Mouse (Mus musculus) midbrain, embryonic 15.5 days (tissue): ENCODE data around the gene Polr2a. TPM values are rescaled to one million over a fixed set of nuclear protein-coding genes. Genes with fewer than 3 reads are reported as not detected.

Source experiments
- ATAC-seq: fragments of 200-750 bp; cut with Nextera tagmentation; replicated peaks from 2 replicates; pipeline ENCODE4 v1.8.0; 2017; ENCODE audit warnings: moderate TSS enrichment
- H3K27ac ChIP-seq: fragments of 300-500 bp; sonication (generic); 2 replicates; pipeline ENCODE4 v1.5.1; 2015; ENCODE audit warnings: mild to moderate bottlenecking, inconsistent platforms
- H3K27me3 ChIP-seq: fragments of 300-500 bp; sonication (generic); replicated peaks from 2 replicates; pipeline ENCODE4 v1.6.1; 2015; ENCODE audit warnings: inconsistent platforms
- H3K36me3 ChIP-seq: fragments of 300-500 bp; sonication (generic); replicated peaks from 2 replicates; pipeline ENCODE4 v1.6.1; 2015; ENCODE audit warnings: inconsistent platforms
- H3K4me1 ChIP-seq: fragments of 300-500 bp; sonication (generic); 2 replicates; pipeline ENCODE4 v1.6.1; 2015; ENCODE audit warnings: inconsistent platforms
- H3K4me2 ChIP-seq: fragments of 300-500 bp; sonication (generic); 2 replicates; pipeline ENCODE4 v1.6.1; 2015; ENCODE audit warnings: inconsistent platforms, mild to moderate bottlenecking, moderate library complexity
- H3K4me3 ChIP-seq: fragments of 300-500 bp; sonication (generic); 2 replicates; pipeline ENCODE4 v1.5.1; 2015; ENCODE audit warnings: mild to moderate bottlenecking, inconsistent platforms
- H3K9ac ChIP-seq: fragments of 300-500 bp; sonication (generic); 2 replicates; pipeline ENCODE4 v1.6.1; 2015; ENCODE audit warnings: mild to moderate bottlenecking, inconsistent platforms
- H3K9me3 ChIP-seq: fragments of 300-500 bp; sonication (generic); 2 replicates; pipeline ENCODE4 v1.6.1; 2016; ENCODE audit warnings: inconsistent platforms
- WGBS: fragments of 180-500 bp; shearing (Covaris S2); methylation state at CpG from one replicate; pipeline ENCODE4 v1.1.7; 2015; ENCODE audit warnings: mixed read lengths; 5-methylcytosine and 5-hydroxymethylcytosine counted together
- polyA plus RNA-seq: library from polyadenylated mRNA; unstranded; fragments of >200 nt; fragmentation: Nextera tagmentation; extraction: Ambion mirVana; gene quantifications from 2 replicates; pipeline ENCODE4 v1.2.1, GENCODE M21; 2015

Polr2a gene
- polyA plus RNA-seq, 1 experiment from 2014 or later = 17.4 TPM

GRCm38 (mm10) chr11:69693421-69693965, 64.9 kb downstream of the Polr2a start:
- Histone ChIP-seq H3K9ac (no peak overlapping the region), H3K9me3 (no peaks in the 10 kb centered on the region), H3K4me1 (peaks cover 11% of the 10 kb centered on the region), H3K36me3 (no peaks in the 10 kb centered on the region), H3K4me3 (no peak overlapping the region), H3K27ac (no peak overlapping the region), H3K4me2 (no peak overlapping the region), H3K27me3 (no peaks in the 10 kb centered on the region)
- 46% methylated on average over 11 of the region's 11 CpGs for WGBS
- ATAC-seq = no peak

- ATAC-seq = no peak
- H3K4me2 ChIP-seq = no peak overlapping the region
- peaks cover 11% of the 10 kb centered on the region for H3K4me1 ChIP-seq
- no peaks in the 10 kb centered on the region for H3K27me3 ChIP-seq
- no peaks in the 10 kb centered on the region for H3K9me3 ChIP-seq
- WGBS = 79% methylated on average over 6 of the region's 6 CpGs
- H3K36me3 ChIP-seq = no peaks in the 10 kb centered on the region
- H3K4me3 ChIP-seq = no peak overlapping the region
- H3K27ac ChIP-seq = no peak overlapping the region
- no peak overlapping the region for H3K9ac ChIP-seq
These were observed 65.6 kb downstream of the Polr2a start for GRCm38 (mm10) chr11:69692863-69693262.

- H3K9ac ChIP-seq = no peak overlapping the region
- H3K4me2 ChIP-seq = no peak overlapping the region
- H3K27ac ChIP-seq = no peak overlapping the region
- WGBS = 82% methylated on average over 9 of the region's 9 CpGs
- H3K9me3 ChIP-seq = no peaks in the 10 kb centered on the region
- peaks cover 11% of the 10 kb centered on the region for H3K4me1 ChIP-seq
- no peaks in the 10 kb centered on the region for H3K36me3 ChIP-seq
- no peak for ATAC-seq
- no peaks in the 10 kb centered on the region for H3K27me3 ChIP-seq
- H3K4me3 ChIP-seq = no peak overlapping the region
These were observed 66.1 kb downstream of the Polr2a start for GRCm38 (mm10) chr11:69692196-69692811.

- no peaks in the 10 kb centered on the region for H3K9me3 ChIP-seq
- no peaks in the 10 kb centered on the region for H3K36me3 ChIP-seq
- no peak overlapping the region for H3K4me2 ChIP-seq
- WGBS = 96% methylated on average over 1 of the region's 1 CpGs
- no peak for ATAC-seq
- 0 out of 2 replicates have a peak, but pooled peaks cover 3% of the 10 kb centered on the region for H3K27me3 ChIP-seq
- H3K4me1 ChIP-seq = peaks cover 7% of the 10 kb centered on the region; the same call in 1 of the 2 replicates
- no peak overlapping the region for H3K27ac ChIP-seq
- no peak overlapping the region for H3K9ac ChIP-seq
- H3K4me3 ChIP-seq = no peak overlapping the region
These were observed 68.5 kb downstream of the Polr2a start for GRCm38 (mm10) chr11:69689891-69690290.

- 58% methylated on average over 5 of the region's 5 CpGs for WGBS
- no peak overlapping the region for H3K9ac ChIP-seq
- H3K27me3 ChIP-seq = 0 out of 2 replicates have a peak, but pooled peaks cover 3% of the 10 kb centered on the region
- no peak for ATAC-seq
- H3K9me3 ChIP-seq = no peaks in the 10 kb centered on the region
- no peak overlapping the region for H3K27ac ChIP-seq
- H3K36me3 ChIP-seq = no peaks in the 10 kb centered on the region
- H3K4me3 ChIP-seq = no peak overlapping the region
- no peak overlapping the region for H3K4me2 ChIP-seq
- peaks cover 21% of the 10 kb centered on the region for H3K4me1 ChIP-seq
These were observed 71.4 kb downstream of the Polr2a start for GRCm38 (mm10) chr11:69687061-69687460.

- no peak overlapping the region for H3K4me2 ChIP-seq
- WGBS = 12% methylated on average over 4 of the region's 4 CpGs
- H3K9ac ChIP-seq = no peak overlapping the region
- peaks cover 21% of the 10 kb centered on the region for H3K4me1 ChIP-seq
- H3K36me3 ChIP-seq = no peaks in the 10 kb centered on the region
- 0 out of 2 replicates have a peak, but pooled peaks cover 3% of the 10 kb centered on the region for H3K27me3 ChIP-seq
- no peak for ATAC-seq
- H3K9me3 ChIP-seq = no peaks in the 10 kb centered on the region
- H3K4me3 ChIP-seq = no peak overlapping the region
- no peak overlapping the region for H3K27ac ChIP-seq
These were observed 72.1 kb downstream of the Polr2a start for GRCm38 (mm10) chr11:69686377-69686776.

GRCm38 (mm10) chr11:69685526-69686148, 72.8 kb downstream of the Polr2a start, which contains the start of gene Tnfsf13:
TSS of gene Tnfsf13 (minus strand) at chr11:69685784.
- Histone ChIP-seq H3K4me3 (no peak within 1 kb of the TSS), H3K4me2 (no peak within 1 kb of the TSS), H3K9me3 (no peaks in the 10 kb centered on the region), H3K4me1 (peaks cover 28% of the 10 kb centered on the region), H3K9ac (peak within 1 kb of the TSS; percentile 17; the same call in 1 of the 2 replicates), H3K27ac (peak within 1 kb of the TSS; percentile 75), H3K27me3 (0 out of 2 replicates have a peak, but pooled peaks cover 3% of the 10 kb centered on the region), H3K36me3 (no peaks in the 10 kb centered on the region)
- WGBS = 43% methylated on average over 10 of the region's 10 CpGs
- no peak for ATAC-seq

GRCm38 (mm10) chr11:69684936-69685335, 73.5 kb downstream of the Polr2a start:
- H3K4me3 ChIP-seq = no peak overlapping the region
- H3K27ac ChIP-seq = no peak overlapping the region; the same call in 1 of the 2 replicates

GRCm38 (mm10) chr11:69684128-69684745, 74.2 kb downstream of the Polr2a start:
- no peak overlapping the region for H3K4me2 ChIP-seq
- no peaks in the 10 kb centered on the region for H3K9me3 ChIP-seq
- no peak for ATAC-seq
- H3K27ac ChIP-seq = no peak overlapping the region
- H3K9ac ChIP-seq = no peak overlapping the region
- H3K4me1 ChIP-seq = peaks cover 42% of the 10 kb centered on the region
- H3K36me3 ChIP-seq = no peaks in the 10 kb centered on the region
- WGBS = 73% methylated on average over 12 of the region's 12 CpGs
- H3K4me3 ChIP-seq = no peak overlapping the region
- 0 out of 2 replicates have a peak, but pooled peaks cover 3% of the 10 kb centered on the region for H3K27me3 ChIP-seq

More at GRCm38 (mm10) chr11:69684936-69685335, 73.5 kb downstream of the Polr2a start:
- Histone ChIP-seq H3K4me1 (peaks cover 35% of the 10 kb centered on the region), H3K27me3 (0 out of 2 replicates have a peak, but pooled peaks cover 3% of the 10 kb centered on the region), H3K9ac (no peak overlapping the region), H3K36me3 (no peaks in the 10 kb centered on the region), H3K9me3 (no peaks in the 10 kb centered on the region), H3K4me2 (no peak overlapping the region)
- 83% methylated on average over 6 of the region's 6 CpGs for WGBS
- ATAC-seq = no peak

Other genes with a start within 250 kb of the Polr2a start
- 4.5 and 5.7 TPM in 2 replicates for gene Dnah2, start 209.5 kb downstream of the Polr2a start, polyA plus RNA-seq
- gene Efnb3, start 198.4 kb downstream of the Polr2a start, polyA plus RNA-seq = 178 and 188 TPM in 2 replicates
- 21.4 and 23.2 TPM in 2 replicates for gene Wrap53, start 178.4 kb downstream of the Polr2a start, polyA plus RNA-seq
- 60.4 and 70.1 TPM in 2 replicates for gene Trp53, start 178.3 kb downstream of the Polr2a start, polyA plus RNA-seq
- 60.0 and 60.9 TPM in 2 replicates for gene Atp1b2, start 152.7 kb downstream of the Polr2a start, polyA plus RNA-seq
- not detected in 2 replicates for gene Shbg, start 140.7 kb downstream of the Polr2a start, polyA plus RNA-seq
- 23.5 and 24.9 TPM in 2 replicates for gene Sat2, start 136.6 kb downstream of the Polr2a start, polyA plus RNA-seq
- 40.6 and 47.0 TPM in 2 replicates for gene Fxr2, start 125.6 kb downstream of the Polr2a start, polyA plus RNA-seq
- gene Sox15, start 103.3 kb downstream of the Polr2a start, polyA plus RNA-seq = 0.20 TPM in 1 of 2 replicates, not detected in the other
- 99.9 and 108 TPM in 2 replicates for gene Mpdu1, start 96.0 kb downstream of the Polr2a start, polyA plus RNA-seq
- 9.4 and 10.4 TPM in 2 replicates for gene Cd68, start 92.5 kb downstream of the Polr2a start, polyA plus RNA-seq
- 460 and 473 TPM in 2 replicates for gene Eif4a1, start 86.2 kb downstream of the Polr2a start, polyA plus RNA-seq
- 116 and 122 TPM in 2 replicates for gene Senp3, start 76.6 kb downstream of the Polr2a start, polyA plus RNA-seq
- 0.37 and 0.68 TPM in 2 replicates for gene Tnfsf13, start 72.9 kb downstream of the Polr2a start, polyA plus RNA-seq
- gene Tnfsf12, start 62.8 kb downstream of the Polr2a start, polyA plus RNA-seq = 2.0 and 2.4 TPM in 2 replicates
- 1.2 and 1.8 TPM in 2 replicates for gene Tnfsfm13, start 62.5 kb downstream of the Polr2a start, polyA plus RNA-seq
- 0.17 and 0.26 TPM in 2 replicates for gene Slc35g3, start 3.3 kb upstream of the Polr2a start, polyA plus RNA-seq
- 4.1 and 4.3 TPM in 2 replicates for gene Zbtb4, start 7.3 kb upstream of the Polr2a start, polyA plus RNA-seq
- gene Chrnb1, start 37.3 kb upstream of the Polr2a start, polyA plus RNA-seq = 0.98 and 1.2 TPM in 2 replicates
- gene Fgf11, start 43.2 kb upstream of the Polr2a start, polyA plus RNA-seq = 3.7 and 4.5 TPM in 2 replicates
- gene Tmem102, start 47.0 kb upstream of the Polr2a start, polyA plus RNA-seq = 0.74 and 0.86 TPM in 2 replicates
- gene Gm39566, start 56.7 kb upstream of the Polr2a start, polyA plus RNA-seq = not detected in 2 replicates
- not detected in 2 replicates for gene Spem2, start 59.8 kb upstream of the Polr2a start, polyA plus RNA-seq
- 0.55 and 0.65 TPM in 2 replicates for gene Spem1, start 63.5 kb upstream of the Polr2a start, polyA plus RNA-seq
- 24.0 and 24.2 TPM in 2 replicates for gene Nlgn2, start 79.1 kb upstream of the Polr2a start, polyA plus RNA-seq
- 318 and 320 TPM in 2 replicates for gene Tmem256, start 79.9 kb upstream of the Polr2a start, polyA plus RNA-seq
- gene Plscr3, start 87.7 kb upstream of the Polr2a start, polyA plus RNA-seq = 52.3 and 53.5 TPM in 2 replicates
- gene Tnk1, start 100.1 kb upstream of the Polr2a start, polyA plus RNA-seq = 0.10 and 0.28 TPM in 2 replicates
- gene Tmem95, start 119.4 kb upstream of the Polr2a start, polyA plus RNA-seq = not detected in 2 replicates
- 1.7 and 1.9 TPM in 2 replicates for gene Kctd11, start 122.8 kb upstream of the Polr2a start, polyA plus RNA-seq
- gene Acap1, start 136.9 kb upstream of the Polr2a start, polyA plus RNA-seq = 0.46 and 0.52 TPM in 2 replicates
- 11.1 and 11.8 TPM in 2 replicates for gene 2810408A11Rik, start 142.3 kb upstream of the Polr2a start, polyA plus RNA-seq
- 23.2 and 24.2 TPM in 2 replicates for gene Neurl4, start 142.4 kb upstream of the Polr2a start, polyA plus RNA-seq
- 77.6 and 86.6 TPM in 2 replicates for gene Gps2, start 155.3 kb upstream of the Polr2a start, polyA plus RNA-seq
- gene Eif5a, start 163.3 kb upstream of the Polr2a start, polyA plus RNA-seq = 1,022 and 1,040 TPM in 2 replicates
- gene Ybx2, start 177.2 kb upstream of the Polr2a start, polyA plus RNA-seq = 5.6 and 6.4 TPM in 2 replicates
- 3.3 TPM in 2 replicates for gene Slc2a4, start 189.6 kb upstream of the Polr2a start, polyA plus RNA-seq
- 0.58 and 0.59 TPM in 2 replicates for gene Cldn7, start 206.1 kb upstream of the Polr2a start, polyA plus RNA-seq
- gene Ctdnep1, start 222.5 kb upstream of the Polr2a start, polyA plus RNA-seq = 22.5 and 25.4 TPM in 2 replicates
- gene Elp5, start 223.9 kb upstream of the Polr2a start, polyA plus RNA-seq = 162 and 177 TPM in 2 replicates
- gene Gabarap, start 232.5 kb upstream of the Polr2a start, polyA plus RNA-seq = 495 and 507 TPM in 2 replicates
- 57.1 and 58.8 TPM in 2 replicates for gene Phf23, start 237.1 kb upstream of the Polr2a start, polyA plus RNA-seq
- gene Dvl2, start 242.0 kb upstream of the Polr2a start, polyA plus RNA-seq = 30.4 and 31.0 TPM in 2 replicates